Mouse (Mus musculus) cortical plate, adult 2 months (tissue): Measurements from ENCODE around the gene Fam173a.

Source experiments
- CTCF ChIP-seq: fragments of 200-500 bp; IDR thresholded peaks from 2 replicates; pipeline ENCODE4 v1.5.1; 2011; ENCODE audit warnings: mild to moderate bottlenecking, control low read depth, low read length; ENCODE audit not compliant: insufficient read depth; ENCODE audit errors: extremely low read depth
- POLR2A ChIP-seq: fragments of 200-500 bp; IDR thresholded peaks from 2 replicates; pipeline ENCODE4 v1.6.1; 2011; ENCODE audit warnings: mild to moderate bottlenecking, low read length, control low read depth; ENCODE audit not compliant: insufficient read depth; ENCODE audit errors: extremely low read depth

DNA sequence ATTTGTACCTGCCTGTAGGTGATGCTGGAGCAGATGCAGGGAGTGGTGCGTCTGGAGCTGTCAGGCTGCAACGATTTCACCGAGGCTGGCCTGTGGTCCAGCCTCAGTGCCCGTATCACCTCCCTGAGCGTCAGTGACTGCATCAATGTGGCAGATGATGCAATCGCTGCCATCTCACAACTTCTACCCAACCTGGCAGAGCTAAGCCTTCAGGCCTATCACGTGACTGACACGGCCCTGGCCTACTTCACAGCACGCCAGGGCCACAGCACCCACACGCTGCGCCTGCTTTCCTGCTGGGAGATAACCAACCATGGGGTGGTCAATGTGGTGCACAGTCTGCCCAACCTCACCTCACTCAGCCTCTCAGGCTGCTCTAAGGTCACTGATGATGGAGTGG is 25.0 kb upstream of the Fam173a start:
- no peak for TF ChIP-seq CTCF
- TF ChIP-seq POLR2A: no peak
